Mouse (Mus musculus) heart, embryonic 12.5 days (tissue): ENCODE measurements around the gene Msx3. TPM values are rescaled to one million over a fixed set of nuclear protein-coding genes. Genes with fewer than 3 reads are reported as not detected.

Experiments
- ATAC-seq: fragments of 200-750 bp; cut with Nextera tagmentation; 2 replicates; pipeline ENCODE4 v1.8.0; 2017; ENCODE audit warnings: moderate TSS enrichment, moderate library complexity; ENCODE audit not compliant: insufficient number of reproducible peaks, low FRiP score
- H3K27ac ChIP-seq: fragments of 300-500 bp; sonication (generic); 2 replicates; pipeline ENCODE4 v1.5.1; 2016; ENCODE audit warnings: mild to moderate bottlenecking, moderate library complexity; ENCODE audit not compliant: poor library complexity, severe bottlenecking
- H3K27me3 ChIP-seq: fragments of 300-500 bp; sonication (generic); replicated peaks from 2 replicates; pipeline ENCODE4 v1.6.1; 2016; ENCODE audit warnings: mild to moderate bottlenecking, moderate library complexity
- H3K36me3 ChIP-seq: fragments of 300-500 bp; sonication (generic); 2 replicates; pipeline ENCODE4 v1.6.1; 2016; ENCODE audit warnings: mild to moderate bottlenecking, moderate library complexity
- H3K4me1 ChIP-seq: fragments of 300-500 bp; sonication (generic); replicated peaks from 2 replicates; pipeline ENCODE4 v1.6.1; 2016; ENCODE audit warnings: mild to moderate bottlenecking
- H3K4me2 ChIP-seq: fragments of 300-500 bp; sonication (generic); 2 replicates; pipeline ENCODE4 v1.6.1; 2016; ENCODE audit warnings: mild to moderate bottlenecking, moderate library complexity
- H3K4me3 ChIP-seq: fragments of 300-500 bp; sonication (generic); 2 replicates; pipeline ENCODE4 v1.5.1; 2016; ENCODE audit warnings: mild to moderate bottlenecking
- H3K9ac ChIP-seq: fragments of 300-500 bp; sonication (generic); 2 replicates; pipeline ENCODE4 v1.6.1; 2016; ENCODE audit warnings: mild to moderate bottlenecking, moderate library complexity
- H3K9me3 ChIP-seq: fragments of 300-500 bp; sonication (generic); replicated peaks from 2 replicates; pipeline ENCODE4 v1.6.1; 2016; ENCODE audit warnings: mild to moderate bottlenecking, moderate library complexity
- WGBS: fragments of 180-500 bp; shearing (Covaris S2); methylation state at CpG from one replicate; pipeline ENCODE4 v1.1.7; 2016; 5-methylcytosine and 5-hydroxymethylcytosine counted together
- polyA plus RNA-seq: library from polyadenylated mRNA; unstranded; fragments of >200 nt; fragmentation: Nextera tagmentation; extraction: Ambion mirVana; gene quantifications from 2 replicates; pipeline ENCODE4 v1.2.1, GENCODE M21; 2016

Msx3 gene
- polyA plus RNA-seq, 1 experiment from 2014 or later, result not detected

DNA sequence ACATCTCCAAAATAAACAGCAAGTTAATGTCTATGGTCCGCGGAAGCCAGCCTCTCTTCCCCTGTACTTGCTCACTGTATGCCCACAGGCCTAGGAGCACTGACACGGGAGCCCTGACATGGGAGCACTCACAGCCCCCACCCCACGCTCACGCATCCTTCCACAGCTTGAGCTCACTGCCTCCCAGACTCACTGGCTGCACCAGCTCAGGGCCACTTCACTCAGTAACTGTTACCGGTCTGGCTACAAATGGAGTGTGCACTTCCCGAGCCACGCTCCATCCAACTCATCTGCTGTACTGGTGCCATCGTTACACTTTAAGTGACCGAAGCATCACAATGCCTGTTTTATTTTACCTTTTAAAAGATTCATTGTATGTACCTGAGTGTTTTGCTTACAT lies 16.5 kb downstream of the Msx3 start:
- Histone ChIP-seq H3K4me3 (no peak overlapping the region), H3K36me3 (peaks cover 55% of the 10 kb centered on the region), H3K9ac (no peak overlapping the region), H3K27me3 (no peaks in the 10 kb centered on the region), H3K4me2 (no peak overlapping the region), H3K4me1 (peaks cover 19% of the 10 kb centered on the region), H3K27ac (no peak overlapping the region), H3K9me3 (0 out of 2 replicates have a peak, but pooled peaks cover 4% of the 10 kb centered on the region)
- 93% methylated on average over 10 of the region's 10 CpGs for WGBS
- ATAC-seq, result no peak

DNA sequence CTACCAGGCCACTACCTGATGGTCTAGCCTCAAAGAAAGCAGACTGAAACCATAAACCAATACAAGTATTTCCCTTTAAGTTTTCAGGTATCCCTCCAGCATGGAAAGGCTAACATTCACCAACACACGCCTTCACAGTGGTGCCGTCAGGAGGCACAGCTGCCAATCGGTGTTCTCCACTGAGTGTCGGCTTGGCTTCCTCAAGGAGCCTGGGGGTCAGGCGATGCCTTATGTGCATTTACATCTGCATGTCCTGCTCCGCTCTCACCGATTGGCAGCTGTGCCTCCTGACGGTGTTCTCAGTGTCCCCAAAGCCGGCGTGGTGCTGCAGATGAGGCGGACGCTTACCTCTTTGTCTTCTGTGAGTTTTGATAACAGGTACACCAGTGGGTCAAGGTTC lies 17.1 kb downstream of the Msx3 start:
- Histone ChIP-seq H3K4me1 (peaks cover 13% of the 10 kb centered on the region), H3K9me3 (0 out of 2 replicates have a peak, but pooled peaks cover 4% of the 10 kb centered on the region), H3K4me3 (no peak overlapping the region), H3K36me3 (peaks cover 55% of the 10 kb centered on the region), H3K4me2 (no peak overlapping the region), H3K27ac (no peak overlapping the region), H3K9ac (no peak overlapping the region), H3K27me3 (no peaks in the 10 kb centered on the region)
- WGBS, result 93% methylated on average over 12 of the region's 12 CpGs
- ATAC-seq, result no peak

DNA sequence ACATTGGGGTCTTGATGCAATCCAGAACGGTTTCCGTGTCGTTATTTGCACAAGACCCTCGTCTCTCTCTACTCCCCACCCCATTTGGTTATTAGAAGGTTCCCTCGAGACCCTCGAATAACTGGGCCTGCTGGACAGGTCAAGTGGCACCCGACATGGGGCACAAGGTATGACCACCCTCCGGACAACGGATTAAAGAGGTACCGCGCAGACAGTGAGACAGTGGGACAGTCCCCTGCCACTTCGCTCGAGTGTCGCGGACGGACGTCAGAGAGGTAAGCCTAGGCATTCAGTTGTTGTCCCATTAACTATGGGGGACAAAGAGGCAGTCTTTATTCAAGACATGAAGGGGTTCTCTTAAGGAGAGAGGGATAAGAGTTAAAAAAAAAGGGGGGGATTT lies 37.6 kb downstream of the Msx3 start:
- Histone ChIP-seq H3K4me1 (no peaks in the 10 kb centered on the region), H3K4me3 (no peak overlapping the region), H3K9ac (no peak overlapping the region), H3K4me2 (no peak overlapping the region), H3K27ac (no peak overlapping the region), H3K27me3 (no peaks in the 10 kb centered on the region), H3K9me3 (0 out of 2 replicates have a peak, but pooled peaks cover 2% of the 10 kb centered on the region), H3K36me3 (peaks cover 40% of the 10 kb centered on the region)
- WGBS, result 94% methylated on average over 17 of the region's 17 CpGs
- no peak for ATAC-seq

DNA sequence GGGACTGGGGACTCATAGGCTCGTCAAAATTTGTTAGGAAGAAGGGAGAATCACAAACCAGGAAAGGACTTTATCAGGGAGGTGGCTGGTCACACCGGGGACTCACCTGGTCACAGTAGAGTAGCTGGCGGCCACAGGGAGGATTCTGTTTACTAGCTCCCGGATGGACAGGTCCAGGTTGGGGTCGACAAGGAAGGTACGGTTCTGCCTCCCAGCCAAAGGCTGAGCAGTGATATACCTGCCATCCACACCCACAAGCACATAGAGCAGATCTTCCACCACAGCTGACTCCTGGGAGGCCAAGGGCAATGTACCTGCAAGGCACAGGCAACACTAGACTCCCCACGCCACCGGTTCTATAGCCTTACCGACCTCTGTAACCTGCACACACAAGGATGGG lies 41.1 kb downstream of the Msx3 start:
- Histone ChIP-seq H3K4me2 (no peak overlapping the region), H3K4me1 (no peaks in the 10 kb centered on the region), H3K9ac (no peak overlapping the region), H3K36me3 (peaks cover 60% of the 10 kb centered on the region), H3K27ac (no peak overlapping the region), H3K9me3 (0 out of 2 replicates have a peak, but pooled peaks cover 2% of the 10 kb centered on the region), H3K27me3 (no peaks in the 10 kb centered on the region), H3K4me3 (no peak overlapping the region)
- 90% methylated on average over 9 of the region's 9 CpGs for WGBS
- ATAC-seq, result no peak

DNA sequence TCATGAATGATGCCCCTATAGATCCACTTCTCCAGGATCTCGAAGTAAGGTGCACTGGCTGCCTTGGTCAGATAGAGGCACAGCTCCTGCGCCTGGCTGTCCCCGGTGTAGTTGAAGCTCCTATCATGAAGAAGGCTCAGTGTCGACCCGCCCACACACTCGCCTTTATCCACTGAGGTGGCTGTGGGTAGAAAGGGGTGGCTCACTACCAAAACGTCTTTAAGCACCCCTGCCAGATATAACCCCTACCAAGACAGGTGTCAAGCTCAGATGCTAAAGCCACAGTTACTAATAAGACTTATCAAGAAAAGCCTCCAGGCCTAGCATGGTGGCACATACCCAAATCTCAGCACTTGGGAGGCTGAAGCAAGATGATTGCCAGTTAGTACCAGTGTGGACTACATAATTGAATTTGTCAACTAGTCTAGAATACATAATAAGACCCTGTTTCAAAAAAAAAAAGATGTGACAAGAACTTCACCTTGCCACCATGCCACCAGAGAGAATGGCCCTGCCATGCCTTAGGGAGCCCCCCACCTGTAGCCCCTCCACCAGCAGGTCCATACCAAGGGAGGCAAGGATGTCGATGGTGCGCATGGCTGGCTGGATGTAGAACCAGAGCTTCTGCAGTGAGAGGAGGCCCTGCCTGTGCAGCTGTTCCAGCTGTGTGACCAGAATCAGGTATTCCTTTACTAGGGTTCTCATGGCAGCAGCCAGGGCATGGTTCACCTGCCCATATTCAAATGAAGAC lies 41.9 kb downstream of the Msx3 start:
- Histone ChIP-seq H3K9me3 (0 out of 2 replicates have a peak, but pooled peaks cover 2% of the 10 kb centered on the region), H3K4me3 (no peak overlapping the region), H3K36me3 (peaks cover 65% of the 10 kb centered on the region), H3K27me3 (no peaks in the 10 kb centered on the region), H3K4me2 (no peak overlapping the region), H3K9ac (no peak overlapping the region), H3K27ac (no peak overlapping the region), H3K4me1 (no peaks in the 10 kb centered on the region)
- WGBS, result 90% methylated on average over 9 of the region's 9 CpGs
- no peak for ATAC-seq

DNA sequence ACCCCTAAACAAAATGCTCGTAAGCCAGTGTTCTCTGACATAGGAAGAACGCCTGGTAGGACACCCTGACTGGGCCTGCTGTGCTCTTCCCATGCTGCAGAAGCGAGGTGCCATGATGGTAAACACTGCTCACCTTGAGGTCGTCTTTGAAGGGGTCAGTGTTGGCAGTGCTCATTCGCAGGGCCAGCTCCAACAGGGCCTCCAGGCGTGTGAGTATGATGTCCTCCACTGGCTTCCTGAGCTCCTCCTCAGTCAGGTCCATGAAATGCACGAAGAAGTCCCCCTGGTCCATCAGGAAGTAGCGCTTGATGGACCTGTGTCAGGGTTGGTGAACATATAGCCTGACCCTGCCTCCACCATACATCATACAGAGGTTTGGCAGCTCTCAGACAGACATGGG lies 44.2 kb downstream of the Msx3 start:
- WGBS, result 87% methylated on average over 8 of the region's 8 CpGs
- Histone ChIP-seq H3K4me2 (no peak overlapping the region), H3K27me3 (no peaks in the 10 kb centered on the region), H3K27ac (no peak overlapping the region), H3K4me3 (no peak overlapping the region), H3K9ac (no peak overlapping the region), H3K4me1 (no peaks in the 10 kb centered on the region), H3K36me3 (peaks cover 74% of the 10 kb centered on the region), H3K9me3 (no peaks in the 10 kb centered on the region)
- ATAC-seq, result no peak

DNA sequence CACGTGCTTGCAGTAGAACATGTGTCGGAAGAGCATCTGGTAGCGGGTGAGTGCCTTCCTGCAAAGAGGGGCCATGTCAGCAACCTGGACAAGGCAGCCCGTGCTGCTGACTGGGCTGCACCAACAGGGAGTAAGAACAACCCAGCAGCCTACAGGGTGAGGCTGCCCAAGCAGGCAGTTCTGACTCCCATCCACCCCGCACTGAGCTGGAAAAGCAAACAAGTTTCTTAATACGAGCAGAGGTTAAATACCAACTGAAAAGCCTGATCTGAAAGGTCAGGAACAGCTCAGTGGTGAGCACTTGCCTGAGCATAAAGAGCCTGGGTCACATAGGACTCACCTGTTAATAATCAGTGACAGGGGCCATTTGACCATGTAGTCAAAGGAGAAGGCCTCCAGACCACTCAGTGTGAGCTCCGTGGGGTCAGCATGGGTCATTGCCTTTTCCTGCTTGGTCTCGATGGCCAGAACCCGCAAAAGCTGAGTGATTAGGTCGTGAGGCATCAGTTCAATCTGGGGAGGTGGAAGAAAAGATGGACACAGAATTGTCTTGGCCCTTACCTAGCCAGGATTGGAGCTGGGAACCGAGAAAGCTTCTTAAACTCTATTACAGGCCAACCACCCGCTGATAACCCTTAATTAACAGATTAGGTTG lies 47.7 kb downstream of the Msx3 start:
- Histone ChIP-seq H3K27me3 (no peaks in the 10 kb centered on the region), H3K4me3 (no peak overlapping the region), H3K9ac (no peak overlapping the region), H3K4me1 (no peaks in the 10 kb centered on the region), H3K36me3 (peaks cover 89% of the 10 kb centered on the region), H3K9me3 (no peaks in the 10 kb centered on the region), H3K27ac (no peak overlapping the region), H3K4me2 (no peak overlapping the region)
- WGBS, result 84% methylated on average over 12 of the region's 12 CpGs
- ATAC-seq, result no peak

DNA sequence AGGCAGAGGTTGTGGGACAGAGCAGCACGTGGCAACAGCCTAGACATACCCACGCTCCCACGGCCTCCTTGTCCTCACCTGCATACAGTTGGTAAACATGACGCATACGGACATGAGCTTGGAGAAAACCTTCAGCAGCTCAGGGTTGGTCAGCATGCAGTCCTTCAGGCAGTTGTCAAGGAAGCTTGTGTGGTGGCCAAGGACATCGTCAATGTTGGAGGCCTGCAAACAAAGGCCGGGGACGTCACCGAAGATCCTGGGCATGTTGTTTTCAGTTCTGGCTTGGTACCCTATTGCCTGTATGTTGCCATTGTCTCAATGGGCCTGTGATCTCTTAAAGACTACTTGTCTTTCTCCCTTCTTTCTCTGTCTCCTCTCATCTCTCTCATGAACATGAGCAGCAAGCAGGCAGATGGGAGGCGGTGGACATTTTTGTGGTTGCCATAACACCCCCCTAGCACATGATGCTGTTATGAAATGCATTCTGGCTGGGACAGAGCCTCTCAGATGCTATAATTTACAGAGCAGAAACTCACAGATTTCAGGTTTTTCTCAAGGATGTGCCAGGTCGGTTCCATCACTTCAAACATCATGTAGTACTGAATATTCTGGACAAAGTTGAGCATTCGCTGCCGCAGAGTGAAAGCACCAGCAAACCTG lies 50.1 kb downstream of the Msx3 start:
- Histone ChIP-seq H3K27ac (no peak overlapping the region), H3K27me3 (0 out of 2 replicates have a peak, but pooled peaks cover 5% of the 10 kb centered on the region), H3K9me3 (no peaks in the 10 kb centered on the region), H3K36me3 (peaks cover 84% of the 10 kb centered on the region), H3K9ac (no peak overlapping the region), H3K4me3 (no peak overlapping the region), H3K4me2 (no peak overlapping the region), H3K4me1 (no peaks in the 10 kb centered on the region)
- no peak for ATAC-seq
- WGBS, result 95% methylated on average over 13 of the region's 13 CpGs

Other genes with a start within 250 kb of the Msx3 start
- 0.05 and 0.18 TPM in 2 replicates for gene Adgra1, start 214.9 kb downstream of the Msx3 start, polyA plus RNA-seq
- gene Kndc1, start 154.4 kb downstream of the Msx3 start, polyA plus RNA-seq, result 0.06 TPM in 1 of 2 replicates, not detected in the other
- gene Utf1, start 105.3 kb downstream of the Msx3 start, polyA plus RNA-seq, result not detected in 2 replicates
- 0.27 and 0.33 TPM in 2 replicates for gene 6430531B16Rik, start 70.3 kb downstream of the Msx3 start, polyA plus RNA-seq
- 0.61 and 1.0 TPM in 2 replicates for gene Adam8, start 56.5 kb downstream of the Msx3 start, polyA plus RNA-seq
- 30.9 and 37.1 TPM in 2 replicates for gene Zfp511, start 12.7 kb downstream of the Msx3 start, polyA plus RNA-seq
- gene Tubgcp2, start 12.4 kb downstream of the Msx3 start, polyA plus RNA-seq, result 41.4 and 41.7 TPM in 2 replicates
- 0.36 and 0.59 TPM in 2 replicates for gene Caly, start 33.5 kb upstream of the Msx3 start, polyA plus RNA-seq
- gene Prap1, start 44.3 kb upstream of the Msx3 start, polyA plus RNA-seq, result 0.44 TPM in 1 of 2 replicates, not detected in the other
- gene Fuom, start 53.4 kb upstream of the Msx3 start, polyA plus RNA-seq, result 75.4 and 83.0 TPM in 2 replicates
- 14.5 and 16.3 TPM in 2 replicates for gene Paox, start 66.7 kb upstream of the Msx3 start, polyA plus RNA-seq
- gene Echs1, start 67.4 kb upstream of the Msx3 start, polyA plus RNA-seq, result 174 and 176 TPM in 2 replicates
- gene Mtg1, start 88.5 kb upstream of the Msx3 start, polyA plus RNA-seq, result 28.3 and 28.9 TPM in 2 replicates
- gene Sprn, start 105.8 kb upstream of the Msx3 start, polyA plus RNA-seq, result 0.08 TPM in 1 of 2 replicates, not detected in the other
- not detected in 2 replicates for gene Olfr522, start 115.7 kb upstream of the Msx3 start, polyA plus RNA-seq
- gene Olfr523, start 124.1 kb upstream of the Msx3 start, polyA plus RNA-seq, result not detected in 2 replicates
- gene Olfr524, start 156.9 kb upstream of the Msx3 start, polyA plus RNA-seq, result not detected in 2 replicates
- gene Cd163l1, start 169.2 kb upstream of the Msx3 start, polyA plus RNA-seq, result not detected in 2 replicates
- not detected in 2 replicates for gene 5830411N06Rik, start 198.2 kb upstream of the Msx3 start, polyA plus RNA-seq